Mouse (Mus musculus) left cerebral cortex, adult 2 months (tissue): Measurements from ENCODE around the gene Asap3. TPM values are rescaled to one million over a fixed set of nuclear protein-coding genes. Genes with fewer than 3 reads are reported as not detected.
A peak's percentile ranks its signal among the peaks of the same experiment; 100 is the strongest.

ENCODE experiments used
- DNase-seq, 2 experiments: peaks; one replicate each; pipeline ENCODE4 v3.0.0; 2021 to 2022; ENCODE audit warnings: low spot score in 2 of 2, mixed read lengths in 1 of 2; ENCODE audit errors: extremely low spot score in 1 of 2
- H3K27ac ChIP-seq: fragments of 200-600 bp; 2 replicates; pipeline ENCODE4 v1.8.1; 2022
- H3K4me3 ChIP-seq: fragments of 200-600 bp; 2 replicates; pipeline ENCODE4 v1.8.1; 2022
- CTCF ChIP-seq: fragments of 200-600 bp; IDR thresholded peaks from 2 replicates; pipeline ENCODE4 v1.8.1; 2022; ENCODE audit warnings: antibody characterized with exemption, mild to moderate bottlenecking, moderate library complexity
- intact Hi-C: fragments of 180-260 bp; cut with DNase I; formaldehyde crosslinking; loops from one replicate; pipeline ENCODE4 v1.15.1; 2025
- long read RNA-seq, 2 experiments: library from polyadenylated mRNA; stranded (forward); transcript quantifications; one replicate each; pipeline ENCODE4 v2.0.0; 2021; ENCODE audit warnings: borderline mapping rate in 2 of 2
- total RNA-seq, 2 experiments: library from RNA; stranded (reverse); gene quantifications; 2 replicates each; pipeline ENCODE4 v1.2.3; 2021

The Asap3 gene
- total RNA-seq = 1 to 10 TPM; 2.2 to 2.4 TPM
- long read RNA-seq, experiment 1, full-length matches to known transcripts = 3 of 7 reads
- long read RNA-seq, experiment 1, partial matches to known transcripts = 0 of 7 reads
- long read RNA-seq, experiment 1, other reads (novel, unspliced or antisense) = 4 of 7 reads
- long read RNA-seq, experiment 2, full-length matches to known transcripts = 10 of 16 reads
- long read RNA-seq, experiment 2, partial matches to known transcripts = 1 of 16 reads
- long read RNA-seq, experiment 2, other reads (novel, unspliced or antisense) = 5 of 16 reads

GRCm38 (mm10) chr4:136206033-136206893 is at the start of gene Asap3:
Gene Asap3 (plus strand): TSS chr4:136206365.
- intact Hi-C loops = no loop called here
- peak within 1 kb of the TSS; percentile 40; the same call in 1 of the 2 replicates for H3K27ac ChIP-seq
- peak within 1 kb of the TSS; percentile 50 for H3K4me3 ChIP-seq
- DNase-seq = peak; percentile 77 to 86
- TF ChIP-seq CTCF = no peak; the same call in none of the 2 replicates

GRCm38 (mm10) chr4:136158498-136158897 is 47.7 kb upstream of the Asap3 start:
- TF ChIP-seq CTCF = peak; percentile 33
- intact Hi-C loops = no loop called here
- Histone ChIP-seq H3K4me3 (no peak overlapping the region), H3K27ac (no peak overlapping the region)
- no peak for DNase-seq

- H3K27ac ChIP-seq = peak overlapping the region; percentile 78
- H3K4me3 ChIP-seq = no peak overlapping the region
- intact Hi-C loops = loop anchor here (1.0 kb wide), 1 partner anchor 90 kb away; no protein-coding TSS in a partner anchor
- DNase-seq = peak; percentile 77
- TF ChIP-seq CTCF = peak; percentile 95
These were observed 46.3 kb upstream of the Asap3 start for GRCm38 (mm10) chr4:136159802-136160397.

GRCm38 (mm10) chr4:136163448-136163847 is 42.7 kb upstream of the Asap3 start:
- TF ChIP-seq CTCF = peak; percentile 98
- Histone ChIP-seq H3K4me3 (no peak overlapping the region), H3K27ac (no peak overlapping the region)
- DNase-seq = peak; percentile 80 to 88
- intact Hi-C loops = loop anchor here (1.0 kb wide), 1 partner anchor 37 kb away; no protein-coding TSS in a partner anchor

- intact Hi-C loops = no loop called here
- TF ChIP-seq CTCF = no peak
- no peak overlapping the region for H3K27ac ChIP-seq
- H3K4me3 ChIP-seq = no peak overlapping the region
- no peak for DNase-seq
These were observed 41.2 kb upstream of the Asap3 start for GRCm38 (mm10) chr4:136164981-136165380.

GRCm38 (mm10) chr4:136167701-136168100 is 38.5 kb upstream of the Asap3 start:
- H3K27ac ChIP-seq = no peak overlapping the region
- no peak for DNase-seq
- intact Hi-C loops = no loop called here
- no peak overlapping the region for H3K4me3 ChIP-seq
- TF ChIP-seq CTCF = no peak

GRCm38 (mm10) chr4:136170401-136170800 is 35.8 kb upstream of the Asap3 start:
- intact Hi-C loops = no loop called here
- no peak overlapping the region for H3K4me3 ChIP-seq
- no peak for TF ChIP-seq CTCF

GRCm38 (mm10) chr4:136171455-136171854 is 34.7 kb upstream of the Asap3 start:
- no peak for DNase-seq
- H3K4me3 ChIP-seq = peak overlapping the region; percentile 50
- H3K27ac ChIP-seq = no peak overlapping the region
- no peak for TF ChIP-seq CTCF
- intact Hi-C loops = no loop called here

More at GRCm38 (mm10) chr4:136170401-136170800, 35.8 kb upstream of the Asap3 start:
- H3K27ac ChIP-seq = no peak overlapping the region
- DNase-seq = no peak

- TF ChIP-seq CTCF = no peak
- Histone ChIP-seq H3K4me3 (peak within 1 kb of the TSS; percentile 50), H3K27ac (no peak within 1 kb of the TSS)
- intact Hi-C loops = no loop called here
- DNase-seq = peak in 1 of 2 experiments; percentile 37
These were observed 34.1 kb upstream of the Asap3 start, which contains the start of gene E2f2 for GRCm38 (mm10) chr4:136172011-136172541. Gene E2f2 (plus strand): TSS chr4:136172394.

- Histone ChIP-seq H3K27ac (no peak overlapping the region), H3K4me3 (peak overlapping the region; percentile 50)
- TF ChIP-seq CTCF = no peak
- DNase-seq = no peak
- intact Hi-C loops = no loop called here
These were observed 33.5 kb upstream of the Asap3 start for GRCm38 (mm10) chr4:136172542-136173209.

- DNase-seq = no peak
- no peak for TF ChIP-seq CTCF
- intact Hi-C loops = no loop called here
- Histone ChIP-seq H3K4me3 (no peak overlapping the region), H3K27ac (no peak overlapping the region)
These were observed 32.9 kb upstream of the Asap3 start for GRCm38 (mm10) chr4:136173210-136173715.
